Comparison of ENCODE assay signal across 12 mouse cellular contexts in the genomic region with DNA sequence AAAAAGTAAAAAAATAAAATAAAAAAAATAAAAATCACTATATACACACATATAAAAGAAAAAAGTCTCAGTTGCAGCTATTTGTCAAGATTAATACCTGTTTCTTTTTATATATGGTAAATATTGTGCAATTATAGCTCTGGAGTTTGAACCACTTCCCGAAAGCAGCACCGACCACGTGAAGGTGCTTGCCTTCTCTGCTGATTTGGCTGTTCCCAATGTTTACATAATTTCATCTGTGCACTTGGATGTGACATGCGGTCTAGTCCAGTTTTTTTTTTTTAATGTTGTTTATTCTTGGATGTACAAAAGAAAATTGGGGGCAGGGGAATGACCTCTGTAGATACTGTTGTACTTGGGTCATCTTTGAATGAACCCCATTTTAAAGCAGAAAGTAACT. TPM values are rescaled to one million over a fixed set of nuclear protein-coding genes. Genes with fewer than 3 reads are reported as not detected.
DNase-seq lines count a peak whose midpoint lies in the region; ATAC-seq and TF ChIP-seq lines count a peak whose summit lies in the region.
"Had no signal": no experiment of that assay in that cellular context is flagged by ENCODE, and none has a peak within 500 bp of the region (broad histone marks: within the 10 kb centered on the region; RNA-seq: fewer than 3 reads in every experiment).

No protein-coding gene starts in this region.

- peaks cover 10% of the 10 kb centered on the region; the same call in 1 of the 2 replicates for H3K79me2 ChIP-seq in liver, adult 2 months (ENCODE audit: control insufficient read depth, insufficient read depth, low read length)

- H3K4me2 ChIP-seq in liver, embryonic 11.5 days: no peak overlapping the region
- peak overlapping the region; percentile 24 for H3K4me2 ChIP-seq in forebrain, embryonic 16.5 days (ENCODE audit: low read length)
- peak overlapping the region; percentile 92 for H3K4me2 ChIP-seq in hindbrain, embryonic 16.5 days (ENCODE audit: low read length)
- peak overlapping the region; percentile 88 for H3K4me2 ChIP-seq in midbrain, embryonic 16.5 days (ENCODE audit: low read length)

- no peaks in the 10 kb centered on the region for H3K36me3 ChIP-seq in liver, adult 2 months (ENCODE audit: control insufficient read depth, insufficient read depth, low read length)
- H3K36me3 ChIP-seq in liver, embryonic 11.5 days (ENCODE audit: control insufficient read depth, insufficient read depth, low read length): no peaks in the 10 kb centered on the region
- H3K36me3 ChIP-seq in forebrain, embryonic 16.5 days (ENCODE audit: control insufficient read depth, insufficient read depth): no peaks in the 10 kb centered on the region
- H3K36me3 ChIP-seq in hindbrain, embryonic 16.5 days (ENCODE audit: control insufficient read depth, insufficient read depth, low read length): no peaks in the 10 kb centered on the region
- no peaks in the 10 kb centered on the region; the same call in 1 of the 2 replicates for H3K36me3 ChIP-seq in midbrain, embryonic 16.5 days (ENCODE audit: control insufficient read depth, insufficient read depth, low read length)
- H3K36me3 ChIP-seq: embryonic facial prominence, embryonic 15.5 days; heart, embryonic 12.5 days had no signal

- H3K27me3 ChIP-seq in liver, adult 2 months (ENCODE audit: control insufficient read depth, insufficient read depth, low read length): no peaks in the 10 kb centered on the region
- H3K27me3 ChIP-seq in liver, embryonic 11.5 days (replicated peaks; ENCODE audit: control insufficient read depth, insufficient read depth, low read length): peaks cover 81% of the 10 kb centered on the region
- H3K27me3 ChIP-seq in forebrain, embryonic 16.5 days (replicated peaks; ENCODE audit: control insufficient read depth, insufficient read depth, low read length): 0 out of 2 replicates have a peak, but pooled peaks cover 2% of the 10 kb centered on the region
- no peaks in the 10 kb centered on the region for H3K27me3 ChIP-seq in hindbrain, embryonic 16.5 days (replicated peaks; ENCODE audit: control insufficient read depth, insufficient read depth, low read length)
- H3K27me3 ChIP-seq in midbrain, embryonic 16.5 days (ENCODE audit: control insufficient read depth, insufficient read depth, low read depth, low read length): no peaks in the 10 kb centered on the region

- DNase-seq in liver, adult 2 months (ENCODE audit: extremely low read depth, low read depth, low spot score): peak; percentile 95
- no peak for DNase-seq in liver, embryonic 11.5 days (ENCODE audit: low spot score)
- DNase-seq in heart, adult 8-10 months (ENCODE audit: low spot score): no peak
- DNase-seq in embryo, embryonic 11 days: no peak
- DNase-seq: cerebellum, adult 18-20 months; gastrocnemius, adult 2 months; kidney, postnatal 10 days had no signal

- H3K9me3 ChIP-seq in liver, embryonic 11.5 days (ENCODE audit: control insufficient read depth, low read length): no peaks in the 10 kb centered on the region
- H3K9me3 ChIP-seq in forebrain, embryonic 16.5 days (ENCODE audit: control insufficient read depth, low read length): no peaks in the 10 kb centered on the region
- no peaks in the 10 kb centered on the region for H3K9me3 ChIP-seq in hindbrain, embryonic 16.5 days (ENCODE audit: control insufficient read depth, low read length)
- no peaks in the 10 kb centered on the region for H3K9me3 ChIP-seq in midbrain, embryonic 16.5 days (replicated peaks; ENCODE audit: control insufficient read depth, low read length, poor library complexity, severe bottlenecking)
- H3K9me3 ChIP-seq: embryonic facial prominence, embryonic 15.5 days; heart, embryonic 12.5 days had no signal

- H3K9ac ChIP-seq in liver, adult 2 months (ENCODE audit: low read depth, low read length): no peak overlapping the region
- no peak overlapping the region for H3K9ac ChIP-seq in liver, embryonic 11.5 days (ENCODE audit: low read depth, low read length)
- no peak overlapping the region for H3K9ac ChIP-seq in forebrain, embryonic 16.5 days (replicated peaks; ENCODE audit: low read depth, low read length)
- 0 out of 2 replicates have a peak overlapping the region, but pooled peaks have one; percentile 10 for H3K9ac ChIP-seq in hindbrain, embryonic 16.5 days (ENCODE audit: low read depth, low read length)
- H3K9ac ChIP-seq in midbrain, embryonic 16.5 days (ENCODE audit: low read depth, low read length): no peak overlapping the region
- H3K9ac ChIP-seq: embryonic facial prominence, embryonic 15.5 days; heart, embryonic 12.5 days had no signal

- no peak for ATAC-seq in liver, embryonic 11.5 days (replicated peaks; ENCODE audit: low FRiP score)
- no peak for ATAC-seq in forebrain, embryonic 16.5 days
- no peak for ATAC-seq in hindbrain, embryonic 16.5 days
- ATAC-seq in midbrain, embryonic 16.5 days: no peak

- WGBS in liver, adult 2 months: 14% methylated on average over 4 of the region's 4 CpGs
- WGBS in liver, embryonic 11.5 days: 34% methylated on average over 4 of the region's 4 CpGs
- WGBS in forebrain, embryonic 16.5 days: 47% methylated on average over 4 of the region's 4 CpGs
- 28% methylated on average over 4 of the region's 4 CpGs for WGBS in hindbrain, embryonic 16.5 days
- WGBS in midbrain, embryonic 16.5 days: 46% methylated on average over 4 of the region's 4 CpGs

- TF ChIP-seq POLR2A in liver, adult 2 months (IDR thresholded peaks at IDR 0.05; ENCODE audit: extremely low read depth, insufficient read depth, low read length): no peak

- peaks cover 28% of the 10 kb centered on the region for H3K4me1 ChIP-seq in liver, adult 2 months (ENCODE audit: control insufficient read depth, insufficient read depth, low read length)
- H3K4me1 ChIP-seq in liver, embryonic 11.5 days (replicated peaks; ENCODE audit: control insufficient read depth, insufficient read depth, low read length): peaks cover 15% of the 10 kb centered on the region
- H3K4me1 ChIP-seq in forebrain, embryonic 16.5 days (replicated peaks; ENCODE audit: control insufficient read depth, insufficient read depth, low read length): peaks cover 30% of the 10 kb centered on the region
- peaks cover 44% of the 10 kb centered on the region for H3K4me1 ChIP-seq in hindbrain, embryonic 16.5 days (ENCODE audit: control insufficient read depth, insufficient read depth, low read depth, low read length)
- peaks cover 33% of the 10 kb centered on the region for H3K4me1 ChIP-seq in midbrain, embryonic 16.5 days (ENCODE audit: control insufficient read depth, insufficient read depth, low read length)

- peak overlapping the region; percentile 87 for H3K27ac ChIP-seq in liver, adult 2 months (replicated peaks; ENCODE audit: insufficient read depth, low read depth, low read length)
- H3K27ac ChIP-seq in liver, embryonic 11.5 days (ENCODE audit: low read depth, low read length): no peak overlapping the region
- H3K27ac ChIP-seq in forebrain, embryonic 16.5 days (ENCODE audit: low read length): no peak overlapping the region
- no peak overlapping the region for H3K27ac ChIP-seq in hindbrain, embryonic 16.5 days (ENCODE audit: low read depth, low read length)
- H3K27ac ChIP-seq in midbrain, embryonic 16.5 days (ENCODE audit: low read length): no peak overlapping the region
- H3K27ac ChIP-seq: embryonic facial prominence, embryonic 15.5 days had no signal

- H3K4me3 ChIP-seq in liver, adult 2 months (ENCODE audit: insufficient read depth, low read depth, low read length): no peak overlapping the region; the same call in 1 of the 2 replicates
- no peak overlapping the region for H3K4me3 ChIP-seq in liver, embryonic 11.5 days (ENCODE audit: low read depth, low read length)
- H3K4me3 ChIP-seq in forebrain, embryonic 16.5 days (replicated peaks; ENCODE audit: low read length): peak overlapping the region; percentile 17; the same call in 1 of the 2 replicates
- peak overlapping the region; percentile 98 for H3K4me3 ChIP-seq in hindbrain, embryonic 16.5 days (ENCODE audit: low read length)
- H3K4me3 ChIP-seq in midbrain, embryonic 16.5 days (ENCODE audit: low read depth, low read length): peak overlapping the region; percentile 95

- TF ChIP-seq CTCF in liver, adult 2 months (IDR thresholded peaks at IDR 0.05; ENCODE audit: low read depth, low read length): no peak

RNA-seq across cellular contexts. Expression of a gene that starts 3.0 kb away (rescaled TPM):
- total RNA-seq in liver, adult 2 months (2014; rRNA removed): 15.4 and 18.6 TPM in 2 replicates
- polyA plus RNA-seq in liver, adult 2 months (2012; rRNA removed): 40.4 and 52.5 TPM in 2 replicates
- 2.1 TPM in 2 replicates for polyA plus RNA-seq in liver, embryonic 11.5 days (2014; fragmentation: Nextera tagmentation; extraction: Ambion mirVana)
- polyA plus RNA-seq in forebrain, embryonic 16.5 days (2015; fragmentation: Nextera tagmentation; extraction: Ambion mirVana): 9.8 and 10.2 TPM in 2 replicates
- 15.5 and 16.7 TPM in 2 replicates for polyA plus RNA-seq in hindbrain, embryonic 16.5 days (2015; fragmentation: Nextera tagmentation; extraction: Ambion mirVana)
- polyA plus RNA-seq in midbrain, embryonic 16.5 days (2015; fragmentation: Nextera tagmentation; extraction: Ambion mirVana): 18.2 and 18.7 TPM in 2 replicates
- 10 to 100 TPM; 10.8 to 12.7 (median 11.1) TPM for total RNA-seq in heart, adult 8-10 months (2022)

RNA-seq across cellular contexts. Expression of a gene that starts 22.6 kb away (rescaled TPM):
- 17.4 and 18.6 TPM in 2 replicates for total RNA-seq in liver, adult 2 months (2014; rRNA removed)
- 25.0 and 28.9 TPM in 2 replicates for polyA plus RNA-seq in liver, adult 2 months (2012; rRNA removed)
- 15.1 and 17.9 TPM in 2 replicates for polyA plus RNA-seq in liver, embryonic 11.5 days (2014; fragmentation: Nextera tagmentation; extraction: Ambion mirVana)
- 18.4 and 20.2 TPM in 2 replicates for polyA plus RNA-seq in forebrain, embryonic 16.5 days (2015; fragmentation: Nextera tagmentation; extraction: Ambion mirVana)
- 21.6 and 23.7 TPM in 2 replicates for polyA plus RNA-seq in hindbrain, embryonic 16.5 days (2015; fragmentation: Nextera tagmentation; extraction: Ambion mirVana)
- polyA plus RNA-seq in midbrain, embryonic 16.5 days (2015; fragmentation: Nextera tagmentation; extraction: Ambion mirVana): 18.3 and 20.1 TPM in 2 replicates
- total RNA-seq in heart, adult 8-10 months (2022): 10 to 100 TPM; 72.0 to 84.5 (median 75.5) TPM

Comparison
In these comparisons a context has a peak if more than half of its experiments do, and no peak if none do; other contexts are left out.
1. H3K4me3 ChIP-seq: peak in forebrain, embryonic 16.5 days (single experiment), hindbrain, embryonic 16.5 days (single experiment) and midbrain, embryonic 16.5 days (single experiment); none in liver, adult 2 months (single experiment) and liver, embryonic 11.5 days (single experiment).